Mouse (Mus musculus): ENCODE measurements around the gene Fthl17a. TPM values are rescaled to one million over a fixed set of nuclear protein-coding genes. Genes with fewer than 3 reads are reported as not detected.

Gene Fthl17a
- not detected in 2 replicates for polyA plus RNA-seq (2015; fragmentation: Nextera tagmentation; extraction: Ambion mirVana)

GRCm38 (mm10) chrX:85249379-85249778 lies at the start of gene Fthl17a:
TSS of gene Fthl17a (plus strand) at chrX:85249679.
- H3K36me3 ChIP-seq (ENCODE audit: control insufficient read depth, insufficient read depth, low read length), result no peaks in the 10 kb centered on the region
- H3K9ac ChIP-seq (ENCODE audit: low read depth, low read length), result no peak within 1 kb of the TSS
- no peak within 1 kb of the TSS for H3K27ac ChIP-seq (ENCODE audit: low read length)
- WGBS, result 83% methylated on average over 2 of the region's 2 CpGs
- no peaks in the 10 kb centered on the region for H3K4me1 ChIP-seq (ENCODE audit: control insufficient read depth, insufficient read depth, low read length)
- H3K4me3 ChIP-seq (ENCODE audit: low read depth, low read length), result no peak within 1 kb of the TSS
- no peak within 1 kb of the TSS for H3K4me2 ChIP-seq (ENCODE audit: low read length)
- no peaks in the 10 kb centered on the region for H3K9me3 ChIP-seq (replicated peaks; ENCODE audit: control insufficient read depth, low read length, poor library complexity, severe bottlenecking)
- H3K27me3 ChIP-seq (ENCODE audit: control insufficient read depth, insufficient read depth, low read depth, low read length), result no peaks in the 10 kb centered on the region
- ATAC-seq, result no peak

GRCm38 (mm10) chrX:85207001-85207400 lies 42.5 kb upstream of the Fthl17a start:
- H3K36me3 ChIP-seq (ENCODE audit: control insufficient read depth, insufficient read depth, low read length), result no peaks in the 10 kb centered on the region
- no peaks in the 10 kb centered on the region for H3K9me3 ChIP-seq (replicated peaks; ENCODE audit: control insufficient read depth, low read length, poor library complexity, severe bottlenecking)
- H3K27ac ChIP-seq (ENCODE audit: low read length), result no peak overlapping the region
- H3K9ac ChIP-seq (ENCODE audit: low read depth, low read length), result no peak overlapping the region
- 71% methylated on average over 2 of the region's 2 CpGs for WGBS
- no peak overlapping the region for H3K4me3 ChIP-seq (ENCODE audit: low read depth, low read length)
- no peak for ATAC-seq
- no peak overlapping the region for H3K4me2 ChIP-seq (ENCODE audit: low read length)
- H3K4me1 ChIP-seq (ENCODE audit: control insufficient read depth, insufficient read depth, low read length), result no peaks in the 10 kb centered on the region
- no peaks in the 10 kb centered on the region for H3K27me3 ChIP-seq (ENCODE audit: control insufficient read depth, insufficient read depth, low read depth, low read length)

DNA sequence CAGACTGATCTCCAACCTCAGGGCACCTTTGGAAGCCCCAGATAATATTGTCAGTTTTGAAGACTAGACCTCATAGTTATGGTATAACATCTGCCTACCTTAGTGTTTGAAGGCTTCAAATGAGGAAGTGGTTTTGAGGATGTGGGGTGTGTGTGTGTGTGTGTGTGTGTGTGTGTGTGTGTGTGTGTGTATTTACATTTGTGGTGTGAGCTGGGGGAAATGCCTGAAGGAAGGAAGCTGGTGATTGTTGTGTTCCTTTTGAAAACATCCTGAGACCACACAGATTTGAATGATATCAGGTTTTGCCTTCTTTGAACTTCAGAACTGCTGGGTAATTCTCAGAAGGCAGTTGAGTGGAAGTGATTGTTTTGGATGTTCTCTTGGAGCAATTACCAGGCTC lies 22.6 kb upstream of the Fthl17a start:
- H3K27me3 ChIP-seq (ENCODE audit: control insufficient read depth, insufficient read depth, low read depth, low read length), result no peaks in the 10 kb centered on the region
- ATAC-seq, result no peak
- H3K27ac ChIP-seq (ENCODE audit: low read length), result no peak overlapping the region
- H3K4me3 ChIP-seq (ENCODE audit: low read depth, low read length), result no peak overlapping the region
- H3K9me3 ChIP-seq (replicated peaks; ENCODE audit: control insufficient read depth, low read length, poor library complexity, severe bottlenecking), result no peaks in the 10 kb centered on the region
- no peaks in the 10 kb centered on the region for H3K4me1 ChIP-seq (ENCODE audit: control insufficient read depth, insufficient read depth, low read length)
- no peak overlapping the region for H3K9ac ChIP-seq (ENCODE audit: low read depth, low read length)
- H3K4me2 ChIP-seq (ENCODE audit: low read length), result no peak overlapping the region
- no peaks in the 10 kb centered on the region for H3K36me3 ChIP-seq (ENCODE audit: control insufficient read depth, insufficient read depth, low read length)

DNA sequence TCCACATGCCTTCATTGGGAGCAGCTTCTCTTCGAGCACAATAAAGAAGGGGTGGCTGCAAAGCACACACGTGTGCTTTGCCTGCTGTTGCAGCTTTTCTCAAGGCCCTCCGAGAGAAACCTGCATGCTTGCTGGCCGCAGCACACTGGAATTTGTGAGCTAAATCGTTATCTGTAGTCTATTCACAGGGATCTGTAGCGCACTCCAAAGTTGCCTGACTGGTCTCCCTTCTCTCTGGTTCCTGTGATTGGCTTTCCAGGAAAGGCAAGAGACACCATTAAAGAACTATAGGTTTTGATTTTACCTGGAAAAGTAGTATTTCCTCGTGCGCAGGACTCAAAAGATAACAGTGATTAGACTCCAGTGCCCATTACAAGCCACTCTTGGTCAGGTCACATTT lies 22.3 kb downstream of the Fthl17a start:
- no peak for ATAC-seq
- H3K4me2 ChIP-seq (ENCODE audit: low read length), result no peak overlapping the region
- 58% methylated on average over 8 of the region's 8 CpGs for WGBS
- H3K4me3 ChIP-seq (ENCODE audit: low read depth, low read length), result no peak overlapping the region
- no peaks in the 10 kb centered on the region for H3K4me1 ChIP-seq (ENCODE audit: control insufficient read depth, insufficient read depth, low read length)
- no peaks in the 10 kb centered on the region for H3K9me3 ChIP-seq (replicated peaks; ENCODE audit: control insufficient read depth, low read length, poor library complexity, severe bottlenecking)
- H3K27me3 ChIP-seq (ENCODE audit: control insufficient read depth, insufficient read depth, low read depth, low read length), result no peaks in the 10 kb centered on the region
- H3K36me3 ChIP-seq (ENCODE audit: control insufficient read depth, insufficient read depth, low read length), result no peaks in the 10 kb centered on the region
- no peak overlapping the region for H3K27ac ChIP-seq (ENCODE audit: low read length)
- H3K9ac ChIP-seq (ENCODE audit: low read depth, low read length), result no peak overlapping the region

GRCm38 (mm10) chrX:85272296-85272695 lies 22.8 kb downstream of the Fthl17a start:
- no peak for ATAC-seq
- WGBS, result 66% methylated on average over 6 of the region's 6 CpGs
- Histone ChIP-seq H3K9me3 (replicated peaks; ENCODE audit: control insufficient read depth, low read length, poor library complexity, severe bottlenecking) (no peaks in the 10 kb centered on the region), H3K27me3 (ENCODE audit: control insufficient read depth, insufficient read depth, low read depth, low read length) (no peaks in the 10 kb centered on the region), H3K9ac (ENCODE audit: low read depth, low read length) (no peak overlapping the region), H3K4me3 (ENCODE audit: low read depth, low read length) (no peak overlapping the region), H3K4me2 (ENCODE audit: low read length) (no peak overlapping the region), H3K4me1 (ENCODE audit: control insufficient read depth, insufficient read depth, low read length) (no peaks in the 10 kb centered on the region), H3K36me3 (ENCODE audit: control insufficient read depth, insufficient read depth, low read length) (no peaks in the 10 kb centered on the region), H3K27ac (ENCODE audit: low read length) (no peak overlapping the region)

- Histone ChIP-seq H3K4me1 (ENCODE audit: control insufficient read depth, insufficient read depth, low read length) (no peaks in the 10 kb centered on the region), H3K27ac (ENCODE audit: low read length) (no peak overlapping the region), H3K4me2 (ENCODE audit: low read length) (no peak overlapping the region), H3K27me3 (ENCODE audit: control insufficient read depth, insufficient read depth, low read depth, low read length) (no peaks in the 10 kb centered on the region), H3K4me3 (ENCODE audit: low read depth, low read length) (no peak overlapping the region), H3K36me3 (ENCODE audit: control insufficient read depth, insufficient read depth, low read length) (no peaks in the 10 kb centered on the region), H3K9ac (ENCODE audit: low read depth, low read length) (no peak overlapping the region), H3K9me3 (replicated peaks; ENCODE audit: control insufficient read depth, low read length, poor library complexity, severe bottlenecking) (no peaks in the 10 kb centered on the region)
- ATAC-seq, result no peak
- WGBS, result 79% methylated on average over 1 of the region's 1 CpGs
Measured at GRCm38 (mm10) chrX:85289846-85290245, 40.4 kb downstream of the Fthl17a start.

DNA sequence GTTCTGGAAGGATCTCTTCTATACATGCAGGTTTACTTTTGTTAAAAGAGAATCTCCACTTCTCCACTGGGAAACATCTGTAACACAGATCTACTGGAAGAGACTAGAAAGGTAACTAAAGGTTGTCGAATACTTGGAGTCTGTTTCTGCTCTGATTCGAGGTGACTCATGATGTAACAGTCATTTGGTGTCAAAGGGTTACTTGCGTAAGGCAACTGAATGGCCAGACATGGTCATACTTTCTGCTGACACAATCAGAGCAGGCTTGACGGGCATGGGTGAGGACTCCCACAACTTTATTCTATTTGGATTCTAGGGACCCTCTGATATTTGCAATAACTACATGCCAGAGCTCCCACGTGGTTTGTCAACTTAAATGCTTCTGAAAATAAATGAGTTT lies 43.3 kb downstream of the Fthl17a start:
- H3K4me1 ChIP-seq (ENCODE audit: control insufficient read depth, insufficient read depth, low read length), result no peaks in the 10 kb centered on the region
- no peaks in the 10 kb centered on the region for H3K27me3 ChIP-seq (ENCODE audit: control insufficient read depth, insufficient read depth, low read depth, low read length)
- no peak overlapping the region for H3K4me2 ChIP-seq (ENCODE audit: low read length)
- H3K36me3 ChIP-seq (ENCODE audit: control insufficient read depth, insufficient read depth, low read length), result no peaks in the 10 kb centered on the region
- no peak overlapping the region for H3K27ac ChIP-seq (ENCODE audit: low read length)
- WGBS, result 80% methylated on average over 5 of the region's 5 CpGs
- H3K4me3 ChIP-seq (ENCODE audit: low read depth, low read length), result no peak overlapping the region
- no peaks in the 10 kb centered on the region for H3K9me3 ChIP-seq (replicated peaks; ENCODE audit: control insufficient read depth, low read length, poor library complexity, severe bottlenecking)
- H3K9ac ChIP-seq (ENCODE audit: low read depth, low read length), result no peak overlapping the region
- no peak for ATAC-seq

- no peak overlapping the region for H3K4me2 ChIP-seq (ENCODE audit: low read length)
- H3K27ac ChIP-seq (ENCODE audit: low read length), result no peak overlapping the region
- H3K36me3 ChIP-seq (ENCODE audit: control insufficient read depth, insufficient read depth, low read length), result no peaks in the 10 kb centered on the region
- H3K9ac ChIP-seq (ENCODE audit: low read depth, low read length), result no peak overlapping the region
- H3K27me3 ChIP-seq (ENCODE audit: control insufficient read depth, insufficient read depth, low read depth, low read length), result no peaks in the 10 kb centered on the region
- ATAC-seq, result no peak
- H3K4me1 ChIP-seq (ENCODE audit: control insufficient read depth, insufficient read depth, low read length), result no peaks in the 10 kb centered on the region
- no peak overlapping the region for H3K4me3 ChIP-seq (ENCODE audit: low read depth, low read length)
- WGBS, result 37% methylated on average over 3 of the region's 3 CpGs
- no peaks in the 10 kb centered on the region for H3K9me3 ChIP-seq (replicated peaks; ENCODE audit: control insufficient read depth, low read length, poor library complexity, severe bottlenecking)
Measured at GRCm38 (mm10) chrX:85294001-85294400, 44.5 kb downstream of the Fthl17a start.

DNA sequence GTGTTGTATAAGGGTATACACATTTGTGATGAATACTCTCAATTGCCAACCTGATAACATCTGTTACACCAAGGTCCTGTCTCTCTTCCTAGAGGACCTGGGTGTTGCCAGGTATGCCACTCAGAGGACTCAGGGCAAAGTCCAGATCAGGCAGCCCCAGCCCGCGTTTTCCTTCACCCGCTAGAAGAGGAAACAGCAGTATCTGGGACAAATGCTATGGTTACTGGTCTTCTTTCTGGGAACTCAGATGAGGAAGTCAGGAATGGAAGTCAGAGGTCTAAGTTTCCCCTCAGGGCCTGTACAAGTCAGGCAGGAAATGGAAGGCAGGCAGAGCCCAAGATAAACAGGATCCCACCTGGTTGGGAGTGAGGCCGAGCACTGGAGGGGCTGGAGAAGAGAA lies 55.2 kb downstream of the Fthl17a start:
- H3K9ac ChIP-seq (ENCODE audit: low read depth, low read length), result no peak overlapping the region
- no peaks in the 10 kb centered on the region for H3K4me1 ChIP-seq (ENCODE audit: control insufficient read depth, insufficient read depth, low read length)
- no peaks in the 10 kb centered on the region for H3K27me3 ChIP-seq (ENCODE audit: control insufficient read depth, insufficient read depth, low read depth, low read length)
- no peaks in the 10 kb centered on the region for H3K36me3 ChIP-seq (ENCODE audit: control insufficient read depth, insufficient read depth, low read length)
- H3K27ac ChIP-seq (ENCODE audit: low read length), result no peak overlapping the region
- WGBS, result 88% methylated on average over 4 of the region's 4 CpGs
- ATAC-seq, result no peak
- no peak overlapping the region for H3K4me3 ChIP-seq (ENCODE audit: low read depth, low read length)
- no peak overlapping the region for H3K4me2 ChIP-seq (ENCODE audit: low read length)
- H3K9me3 ChIP-seq (replicated peaks; ENCODE audit: control insufficient read depth, low read length, poor library complexity, severe bottlenecking), result no peaks in the 10 kb centered on the region

DNA sequence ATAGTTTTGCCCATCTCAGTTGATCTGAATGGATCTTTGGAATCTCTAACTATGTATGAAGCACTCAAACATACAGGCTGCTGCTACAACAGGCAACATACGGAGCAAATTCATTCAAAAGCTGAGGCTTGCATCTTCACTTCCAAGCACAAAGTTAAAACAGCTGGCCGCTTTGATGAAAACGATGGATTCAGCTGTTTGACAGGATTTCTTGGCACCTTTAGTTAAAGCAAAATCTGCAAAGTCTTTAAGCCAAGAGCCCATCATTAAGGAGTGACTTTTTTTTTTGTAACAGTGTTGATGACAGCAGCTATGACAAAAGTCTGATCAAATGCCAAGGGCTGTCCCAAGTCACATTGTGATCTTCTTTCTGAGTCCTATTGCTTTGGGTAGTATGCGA lies 69.1 kb downstream of the Fthl17a start:
- Histone ChIP-seq H3K9me3 (replicated peaks; ENCODE audit: control insufficient read depth, low read length, poor library complexity, severe bottlenecking) (no peaks in the 10 kb centered on the region), H3K27ac (ENCODE audit: low read length) (no peak overlapping the region), H3K27me3 (ENCODE audit: control insufficient read depth, insufficient read depth, low read depth, low read length) (no peaks in the 10 kb centered on the region), H3K4me2 (ENCODE audit: low read length) (no peak overlapping the region), H3K4me3 (ENCODE audit: low read depth, low read length) (no peak overlapping the region), H3K9ac (ENCODE audit: low read depth, low read length) (no peak overlapping the region), H3K36me3 (ENCODE audit: control insufficient read depth, insufficient read depth, low read length) (no peaks in the 10 kb centered on the region), H3K4me1 (ENCODE audit: control insufficient read depth, insufficient read depth, low read length) (no peaks in the 10 kb centered on the region)
- ATAC-seq, result no peak
- 60% methylated on average over 4 of the region's 4 CpGs for WGBS
